Mouse (Mus musculus): Measurements from ENCODE around the gene Ankar. TPM values are rescaled to one million over a fixed set of nuclear protein-coding genes. Genes with fewer than 3 reads are reported as not detected.

Gene Ankar
- not detected for total RNA-seq (2023)

GRCm38 (mm10) chr1:72700479-72700878, at the start of gene Ankar:
Gene Ankar (minus strand): TSS chr1:72700579.

GRCm38 (mm10) chr1:72710753-72711653, 10.6 kb upstream of the Ankar start, which contains the start of gene Rpl37a:
Gene Rpl37a (plus strand): TSS chr1:72711290.

Other genes starting within 250 kb of the Ankar start
- gene March4, start 163.6 kb downstream of the Ankar start, total RNA-seq (2023): under 1 TPM; 0.11 to 0.13 TPM
- gene Smarcal1, start 117.3 kb downstream of the Ankar start, total RNA-seq (2023): 10 to 100 TPM; 26.8 to 27.0 TPM
- 100 to 1,000 TPM; 877 to 967 TPM for gene Rpl37a, start 10.7 kb upstream of the Ankar start, total RNA-seq (2023)
- not detected for gene Igfbp2, start 123.9 kb upstream of the Ankar start, total RNA-seq (2023)
- gene Igfbp5, start 174.3 kb upstream of the Ankar start, total RNA-seq (2023): under 1 TPM; 0.64 to 0.68 TPM

All from neutrophil, adult 83 days (primary cell).